Mouse (Mus musculus) midbrain, postnatal 0 days (tissue): Measurements from ENCODE around the gene Haao. TPM values are rescaled to one million over a fixed set of nuclear protein-coding genes. Genes with fewer than 3 reads are reported as not detected.

Experiments used
- ATAC-seq: fragments of 200-750 bp; cut with Nextera tagmentation; 2 replicates; pipeline ENCODE4 v1.8.0; 2017; ENCODE audit warnings: moderate number of reproducible peaks, mild to moderate bottlenecking, moderate TSS enrichment, moderate library complexity; ENCODE audit not compliant: low FRiP score
- DNase-seq: peaks from one replicate; pipeline ENCODE4 v3.0.0-alpha.2; 2015; ENCODE audit warnings: low spot score
- H3K27ac ChIP-seq: fragments of 300-500 bp; sonication (generic); 2 replicates; pipeline ENCODE4 v1.5.1; 2014; ENCODE audit warnings: low read depth, mild to moderate bottlenecking, low read length, mixed read lengths
- H3K27me3 ChIP-seq: fragments of 300-500 bp; sonication (generic); 2 replicates; pipeline ENCODE4 v1.6.1; 2014; ENCODE audit warnings: low read length, control low read depth, mixed read lengths; ENCODE audit not compliant: insufficient read depth
- H3K36me3 ChIP-seq: fragments of 300-500 bp; sonication (generic); 2 replicates; pipeline ENCODE4 v1.6.1; 2014; ENCODE audit warnings: low read length, control low read depth, mixed read lengths; ENCODE audit not compliant: insufficient read depth
- H3K4me1 ChIP-seq: fragments of 300-500 bp; sonication (generic); 2 replicates; pipeline ENCODE4 v1.6.1; 2014; ENCODE audit warnings: mild to moderate bottlenecking, control low read depth, antibody characterized with exemption, low read length, mixed read lengths; ENCODE audit not compliant: insufficient read depth
- H3K4me2 ChIP-seq: fragments of 300-500 bp; sonication (generic); 2 replicates; pipeline ENCODE4 v1.6.1; 2014; ENCODE audit warnings: low read depth, mild to moderate bottlenecking, low read length, mixed read lengths; ENCODE audit not compliant: poor library complexity, severe bottlenecking
- H3K4me3 ChIP-seq: fragments of 300-500 bp; sonication (generic); 2 replicates; pipeline ENCODE4 v1.5.1; 2014; ENCODE audit warnings: low read depth, mild to moderate bottlenecking, low read length, moderate library complexity
- H3K9ac ChIP-seq: fragments of 300-500 bp; sonication (generic); replicated peaks from 2 replicates; pipeline ENCODE4 v1.6.1; 2014; ENCODE audit warnings: mild to moderate bottlenecking, low read length, moderate library complexity, mixed read lengths; ENCODE audit not compliant: poor library complexity, severe bottlenecking
- H3K9me3 ChIP-seq: fragments of 300-500 bp; sonication (generic); 2 replicates; pipeline ENCODE4 v1.6.1; 2016; ENCODE audit warnings: low read length, control low read depth
- CTCF ChIP-seq: IDR thresholded peaks from 2 replicates; pipeline ENCODE4 v1.5.1; 2016; ENCODE audit warnings: antibody characterized with exemption, mild to moderate bottlenecking
- WGBS: fragments of 180-500 bp; shearing (Covaris S2); extraction: QIAGEN DNeasy Blood & Tissue Kit; methylation state at CpG from one replicate; pipeline ENCODE4 v1.1.7; 2014; 5-methylcytosine and 5-hydroxymethylcytosine counted together
- polyA plus RNA-seq: library from polyadenylated mRNA; unstranded; fragments of >200 nt; fragmentation: Nextera tagmentation; extraction: Ambion mirVana; gene quantifications from 2 replicates; pipeline ENCODE4 v1.2.1, GENCODE M21; 2015
- total RNA-seq: library from RNA; depleted of rRNA; stranded (reverse); fragments of >200 nt; gene quantifications from 2 replicates; pipeline ENCODE4 v1.2.3, GENCODE M21; 2014

The Haao gene
- total and polyA plus RNA-seq, 2 experiments from 2014 or later = 0.23 TPM; not detected in 1

DNA sequence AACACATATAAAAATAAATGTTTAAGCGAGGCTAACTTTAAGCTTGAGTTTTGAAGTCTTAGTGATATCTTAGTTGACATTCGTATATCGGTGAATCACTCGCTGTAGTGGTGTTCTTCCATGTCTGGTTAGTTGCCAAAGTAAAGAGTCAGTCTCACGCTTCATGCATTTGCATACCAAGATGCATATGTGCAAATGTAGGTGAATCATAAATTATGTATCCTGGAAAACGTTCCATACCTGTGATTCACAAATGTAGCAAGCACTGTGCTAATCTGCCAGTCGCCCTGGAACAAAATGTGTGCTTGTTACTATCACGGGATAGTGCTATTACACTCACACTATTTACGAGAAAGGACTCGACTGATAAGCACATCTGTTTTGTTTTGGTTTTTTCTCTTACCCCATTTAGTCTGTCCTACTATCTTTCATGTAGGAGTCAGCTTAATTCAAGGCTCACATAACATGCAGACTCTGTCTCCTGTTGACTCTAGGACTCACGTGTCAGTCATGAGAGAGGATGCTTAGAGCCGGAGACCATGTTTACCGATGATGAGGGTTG, 37.3 kb upstream of the Haao start:
- WGBS = 88% methylated on average over 13 of the region's 13 CpGs
- Histone ChIP-seq H3K4me2 (no peak overlapping the region), H3K9ac (no peak overlapping the region), H3K27ac (no peak overlapping the region), H3K9me3 (no peaks in the 10 kb centered on the region), H3K27me3 (no peaks in the 10 kb centered on the region), H3K36me3 (no peaks in the 10 kb centered on the region), H3K4me3 (no peak overlapping the region), H3K4me1 (no peaks in the 10 kb centered on the region)
- DNase-seq = no peak
- no peak for TF ChIP-seq CTCF
- ATAC-seq = no peak

DNA sequence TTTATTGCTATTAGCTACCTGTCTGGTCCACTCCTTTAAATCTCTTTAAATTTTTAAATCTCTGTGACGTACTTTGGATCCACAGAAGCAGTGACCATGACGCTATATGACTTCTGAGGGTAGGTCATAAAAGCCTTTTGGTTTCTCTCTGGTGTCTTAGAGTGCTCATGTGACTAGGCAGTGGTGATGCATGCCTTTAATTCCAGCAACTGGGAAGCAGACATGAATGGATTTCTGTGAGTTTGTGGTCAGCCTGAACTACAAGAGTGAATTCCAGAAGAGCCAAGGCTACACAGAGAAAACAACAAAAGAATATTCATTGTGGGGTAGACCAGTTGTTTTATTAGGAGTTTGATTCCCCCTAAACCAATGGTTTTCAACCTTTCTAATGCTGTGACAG, 35.0 kb upstream of the Haao start:
- Histone ChIP-seq H3K4me3 (no peak overlapping the region), H3K36me3 (no peaks in the 10 kb centered on the region), H3K4me2 (no peak overlapping the region), H3K9me3 (no peaks in the 10 kb centered on the region), H3K4me1 (no peaks in the 10 kb centered on the region), H3K9ac (no peak overlapping the region), H3K27me3 (no peaks in the 10 kb centered on the region), H3K27ac (no peak overlapping the region)
- TF ChIP-seq CTCF = no peak
- WGBS = 96% methylated on average over 2 of the region's 2 CpGs
- no peak for DNase-seq
- no peak for ATAC-seq

DNA sequence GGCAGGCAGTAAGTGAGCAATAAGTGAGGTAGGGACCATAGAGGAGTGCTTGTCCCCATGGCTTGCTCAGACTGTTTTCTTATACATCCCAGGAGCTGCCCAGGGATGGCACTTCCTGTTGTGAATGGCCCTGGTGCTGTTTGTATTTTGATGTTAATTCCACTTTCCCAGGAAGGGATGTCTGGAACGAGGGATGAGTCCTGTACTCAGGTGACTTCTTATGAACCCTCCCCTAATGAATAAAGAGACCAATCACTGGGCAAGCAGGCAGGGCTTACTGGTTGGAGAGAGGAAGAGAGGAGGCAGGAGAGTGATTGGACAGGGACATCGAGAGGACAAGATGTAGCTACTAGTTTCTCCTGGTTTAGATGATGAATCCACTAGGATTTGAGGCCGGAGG, 33.3 kb upstream of the Haao start:
- H3K36me3 ChIP-seq = no peaks in the 10 kb centered on the region
- H3K4me1 ChIP-seq = no peaks in the 10 kb centered on the region
- WGBS = 85% methylated on average over 3 of the region's 3 CpGs
- H3K4me3 ChIP-seq = no peak overlapping the region
- DNase-seq (no peak), ATAC-seq (no peak)
- no peak overlapping the region for H3K27ac ChIP-seq
- no peak for TF ChIP-seq CTCF
- H3K4me2 ChIP-seq = no peak overlapping the region
- H3K9ac ChIP-seq = no peak overlapping the region
- no peaks in the 10 kb centered on the region for H3K27me3 ChIP-seq
- no peaks in the 10 kb centered on the region for H3K9me3 ChIP-seq

DNA sequence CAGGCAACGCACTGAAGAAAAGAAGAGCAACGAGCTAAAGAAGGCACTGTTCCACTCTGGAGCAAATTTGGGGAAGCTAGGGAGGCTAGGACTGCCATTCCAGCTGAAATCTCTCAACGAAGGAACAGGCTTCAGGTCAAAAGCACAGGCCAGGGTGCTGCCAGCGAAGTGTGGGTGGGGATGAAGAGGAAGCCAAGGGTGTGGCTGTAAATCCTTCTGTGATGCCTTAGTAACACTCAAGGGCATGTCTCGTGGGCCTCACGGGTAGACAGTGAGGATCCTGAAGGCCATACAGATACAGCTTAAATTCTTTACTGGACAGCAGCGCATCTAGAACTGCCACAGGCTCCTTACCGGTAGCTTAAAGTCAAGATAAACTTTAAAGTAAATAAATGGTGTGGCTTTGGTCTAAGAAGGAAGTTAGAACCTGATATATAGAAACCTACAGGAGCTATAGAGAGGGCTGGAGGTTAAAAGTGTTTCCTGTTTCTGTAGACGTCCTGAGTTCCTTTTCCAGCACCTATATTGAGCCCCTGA, 32.5 kb upstream of the Haao start:
- Histone ChIP-seq H3K4me1 (no peaks in the 10 kb centered on the region), H3K27ac (no peak overlapping the region), H3K36me3 (no peaks in the 10 kb centered on the region), H3K9me3 (no peaks in the 10 kb centered on the region), H3K27me3 (no peaks in the 10 kb centered on the region), H3K4me3 (no peak overlapping the region), H3K9ac (no peak overlapping the region), H3K4me2 (no peak overlapping the region)
- DNase-seq (no peak), ATAC-seq (no peak)
- WGBS = 86% methylated on average over 9 of the region's 9 CpGs
- TF ChIP-seq CTCF = no peak

DNA sequence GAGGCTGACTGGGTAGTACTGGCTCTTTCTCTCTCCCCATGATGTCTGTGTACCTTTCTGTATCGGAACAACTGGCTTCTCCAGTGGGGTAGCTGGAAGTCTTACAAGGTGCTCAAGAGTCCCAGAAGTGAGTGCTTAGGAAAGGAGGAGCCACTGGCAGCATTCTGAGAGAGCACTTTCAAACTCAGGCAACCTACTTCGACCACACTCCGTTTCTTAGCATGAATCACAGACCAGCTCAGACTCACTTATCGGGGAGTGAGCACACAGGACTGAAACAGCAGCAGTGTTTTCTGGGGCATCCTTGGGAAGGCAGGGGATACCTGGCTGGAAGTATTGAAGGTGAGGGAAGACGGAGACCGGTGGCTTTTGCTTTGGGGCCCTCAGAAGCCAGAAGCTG, 31.9 kb upstream of the Haao start:
- H3K27me3 ChIP-seq = no peaks in the 10 kb centered on the region
- no peak for TF ChIP-seq CTCF
- no peak overlapping the region for H3K4me2 ChIP-seq
- H3K9ac ChIP-seq = no peak overlapping the region
- DNase-seq (no peak), ATAC-seq (no peak)
- no peak overlapping the region for H3K4me3 ChIP-seq
- WGBS = 95% methylated on average over 6 of the region's 6 CpGs
- no peaks in the 10 kb centered on the region for H3K36me3 ChIP-seq
- no peaks in the 10 kb centered on the region for H3K9me3 ChIP-seq
- no peak overlapping the region for H3K27ac ChIP-seq
- no peaks in the 10 kb centered on the region for H3K4me1 ChIP-seq

DNA sequence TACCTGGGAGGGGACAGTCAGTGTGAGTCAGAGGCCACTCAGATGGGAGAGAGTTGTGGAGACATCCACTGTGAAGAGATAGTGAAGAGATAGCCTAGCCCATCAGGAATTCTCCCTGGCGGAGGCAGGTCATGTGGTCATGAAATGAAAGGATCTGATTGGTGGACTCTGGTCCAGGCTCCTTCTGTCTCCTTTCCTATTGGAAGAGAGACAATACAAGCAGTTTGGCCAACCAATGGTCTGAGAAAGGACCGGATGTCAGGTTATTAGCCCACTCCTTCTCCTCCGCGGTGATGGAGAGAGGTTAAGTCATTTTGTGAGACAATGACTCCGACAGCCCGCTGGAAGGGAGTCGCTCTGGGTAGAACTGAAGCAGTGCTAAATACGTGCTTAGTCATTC, 26.8 kb upstream of the Haao start:
- Histone ChIP-seq H3K4me1 (no peaks in the 10 kb centered on the region), H3K9ac (no peak overlapping the region), H3K36me3 (no peaks in the 10 kb centered on the region), H3K9me3 (no peaks in the 10 kb centered on the region), H3K27ac (no peak overlapping the region), H3K4me2 (no peak overlapping the region), H3K4me3 (no peak overlapping the region), H3K27me3 (no peaks in the 10 kb centered on the region)
- 77% methylated on average over 8 of the region's 8 CpGs for WGBS
- TF ChIP-seq CTCF = no peak
- DNase-seq (no peak), ATAC-seq (no peak)
